Mouse (Mus musculus) lung, adult 2 months (tissue): ENCODE results near the gene Dhh.

ENCODE experiments used
- CTCF ChIP-seq: fragments of 200-500 bp; IDR thresholded peaks from 2 replicates; pipeline ENCODE4 v1.5.1; 2011; ENCODE audit warnings: mild to moderate bottlenecking, low read length, control low read depth; ENCODE audit not compliant: insufficient read depth
- POLR2A ChIP-seq: fragments of 200-500 bp; IDR thresholded peaks from 2 replicates; pipeline ENCODE4 v1.6.1; 2011; ENCODE audit warnings: low read depth, mild to moderate bottlenecking, control low read depth, low read length, borderline replicate concordance; ENCODE audit errors: extremely low read depth

- TF ChIP-seq CTCF: no peak
- no peak for TF ChIP-seq POLR2A
These were observed 29.8 kb downstream of the Dhh start for GRCm38 (mm10) chr15:98868346-98869063.
